ENCODE assay signal across 15 mouse cellular contexts in the genomic region with DNA sequence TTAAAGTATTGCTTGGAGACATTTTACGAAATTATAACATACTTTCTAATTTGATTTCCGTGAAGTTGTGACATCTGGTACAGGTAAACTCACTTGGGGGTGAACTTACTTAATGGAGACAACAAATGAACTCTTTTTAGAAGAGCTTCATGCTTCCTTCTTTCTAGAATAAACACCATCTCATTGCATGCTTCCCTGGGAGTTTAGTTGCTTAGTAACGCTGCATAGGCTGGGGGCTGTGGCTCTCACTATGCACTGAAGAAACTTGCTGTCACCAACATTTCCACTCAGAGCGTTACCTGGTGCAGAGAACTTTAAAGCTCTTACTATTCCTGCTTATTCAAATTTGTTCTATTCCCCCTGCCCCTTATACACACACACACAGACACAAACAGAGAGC.
A peak's percentile ranks its signal among the peaks of the same experiment; 100 is the strongest.
DNase-seq lines count a peak whose midpoint lies in the region; ATAC-seq and TF ChIP-seq lines count a peak whose summit lies in the region.
"Had no signal": no experiment of that assay in that cellular context is flagged by ENCODE, and none has a peak within 500 bp of the region (broad histone marks: within the 10 kb centered on the region; RNA-seq: fewer than 3 reads in every experiment).

No protein-coding gene starts in this region.

- ATAC-seq in hindbrain, embryonic 16.5 days: peak; percentile 91
- no peak for ATAC-seq in hindbrain, embryonic 14.5 days (ENCODE audit: low FRiP score)
- ATAC-seq in stomach, embryonic 14.5 days (ENCODE audit: insufficient number of reproducible peaks, insufficient read depth, low FRiP score, low read depth): peak; percentile 80
- ATAC-seq in stomach, postnatal 0 days (ENCODE audit: low FRiP score, low TSS enrichment): no peak
- no peak for ATAC-seq in megakaryocyte-erythroid progenitor cell, adult 5-6 weeks (replicated peaks; ENCODE audit: low FRiP score, low TSS enrichment, poor library complexity, severe bottlenecking)

- no peak for TF ChIP-seq CTCF in stomach, postnatal 0 days (IDR thresholded peaks at IDR 0.05; ENCODE audit: low read depth)

- no peaks in the 10 kb centered on the region for H3K36me3 ChIP-seq in hindbrain, embryonic 16.5 days (ENCODE audit: control insufficient read depth, insufficient read depth, low read length)
- no peaks in the 10 kb centered on the region for H3K36me3 ChIP-seq in hindbrain, embryonic 14.5 days (replicated peaks; ENCODE audit: control insufficient read depth, insufficient read depth)
- no peaks in the 10 kb centered on the region for H3K36me3 ChIP-seq in stomach, embryonic 14.5 days (ENCODE audit: control insufficient read depth, insufficient read depth, low read length)
- no peaks in the 10 kb centered on the region for H3K36me3 ChIP-seq in stomach, postnatal 0 days (ENCODE audit: control insufficient read depth, insufficient read depth, low read length)
- H3K36me3 ChIP-seq: G1E; heart, embryonic 13.5 days had no signal

- H3K27ac ChIP-seq in hindbrain, embryonic 16.5 days (ENCODE audit: low read depth, low read length): no peak overlapping the region
- H3K27ac ChIP-seq in hindbrain, embryonic 14.5 days: no peak overlapping the region
- no peak overlapping the region for H3K27ac ChIP-seq in stomach, embryonic 14.5 days (ENCODE audit: low read length)
- no peak overlapping the region for H3K27ac ChIP-seq in stomach, postnatal 0 days (replicated peaks)
- H3K27ac ChIP-seq: heart, embryonic 13.5 days; liver, embryonic 14.5 days had no signal

- H3K9me3 ChIP-seq in hindbrain, embryonic 16.5 days (ENCODE audit: control insufficient read depth, low read length): no peaks in the 10 kb centered on the region
- H3K9me3 ChIP-seq in hindbrain, embryonic 14.5 days (ENCODE audit: control insufficient read depth, low read length): no peaks in the 10 kb centered on the region
- no peaks in the 10 kb centered on the region for H3K9me3 ChIP-seq in stomach, embryonic 14.5 days (ENCODE audit: control insufficient read depth, low read depth, low read length)
- no peaks in the 10 kb centered on the region for H3K9me3 ChIP-seq in stomach, postnatal 0 days (ENCODE audit: control insufficient read depth, low read length)
- H3K9me3 ChIP-seq: G1E; heart, embryonic 13.5 days had no signal

- H3K4me3 ChIP-seq in hindbrain, embryonic 16.5 days (ENCODE audit: low read length): no peak overlapping the region
- H3K4me3 ChIP-seq in hindbrain, embryonic 14.5 days (replicated peaks; ENCODE audit: low read length): no peak overlapping the region
- H3K4me3 ChIP-seq in stomach, embryonic 14.5 days (ENCODE audit: low read depth, low read length): no peak overlapping the region
- no peak overlapping the region for H3K4me3 ChIP-seq in stomach, postnatal 0 days (ENCODE audit: low read depth, low read length)
- H3K4me3 ChIP-seq: heart, embryonic 13.5 days had no signal

- peaks cover 2% of the 10 kb centered on the region; the same call in 1 of the 2 replicates for H3K4me1 ChIP-seq in hindbrain, embryonic 16.5 days (ENCODE audit: control insufficient read depth, insufficient read depth, low read depth, low read length)
- H3K4me1 ChIP-seq in hindbrain, embryonic 14.5 days (replicated peaks; ENCODE audit: control insufficient read depth, insufficient read depth, low read length): peaks cover 4% of the 10 kb centered on the region
- no peaks in the 10 kb centered on the region for H3K4me1 ChIP-seq in stomach, embryonic 14.5 days (ENCODE audit: control insufficient read depth, insufficient read depth, low read length)
- no peaks in the 10 kb centered on the region for H3K4me1 ChIP-seq in stomach, postnatal 0 days (replicated peaks; ENCODE audit: control insufficient read depth, insufficient read depth)
- H3K4me1 ChIP-seq: heart, embryonic 13.5 days had no signal

- 40% methylated on average over 4 of the region's 4 CpGs for WGBS in hindbrain, embryonic 16.5 days
- WGBS in hindbrain, embryonic 14.5 days: 38% methylated on average over 4 of the region's 4 CpGs
- 44% methylated on average over 4 of the region's 4 CpGs for WGBS in stomach, embryonic 14.5 days
- WGBS in stomach, postnatal 0 days: 46% methylated on average over 4 of the region's 4 CpGs

- no peaks in the 10 kb centered on the region for H3K27me3 ChIP-seq in hindbrain, embryonic 16.5 days (replicated peaks; ENCODE audit: control insufficient read depth, insufficient read depth, low read length)
- no peaks in the 10 kb centered on the region for H3K27me3 ChIP-seq in hindbrain, embryonic 14.5 days (ENCODE audit: control insufficient read depth, insufficient read depth, low read length)
- H3K27me3 ChIP-seq in stomach, embryonic 14.5 days (ENCODE audit: control insufficient read depth, insufficient read depth, low read length): no peaks in the 10 kb centered on the region
- no peaks in the 10 kb centered on the region for H3K27me3 ChIP-seq in stomach, postnatal 0 days (ENCODE audit: control insufficient read depth, insufficient read depth, low read length)
- H3K27me3 ChIP-seq: heart, embryonic 13.5 days had no signal

- TF ChIP-seq EP300 in stomach, postnatal 0 days (optimal IDR thresholded peaks at IDR 0.05): no peak

- DNase-seq in hindbrain, embryonic 14.5 days (ENCODE audit: low spot score): no peak
- no peak for DNase-seq in stomach, postnatal 0 days (ENCODE audit: low spot score)
- peak; percentile 16 for DNase-seq in mesoderm, embryonic 11.5 days (ENCODE audit: low read depth, low spot score)
- DNase-seq in MN1 (ENCODE audit: low spot score): no peak
- DNase-seq: adrenal gland, adult 8-10 months; cerebellum, adult 2 months; kidney, adult 18-20 months; kidney, postnatal 25 days; right cerebral cortex, adult 18-20 months had no signal

- H3K4me2 ChIP-seq in hindbrain, embryonic 16.5 days (ENCODE audit: low read length): no peak overlapping the region
- no peak overlapping the region for H3K4me2 ChIP-seq in hindbrain, embryonic 14.5 days (replicated peaks)
- no peak overlapping the region for H3K4me2 ChIP-seq in stomach, embryonic 14.5 days (replicated peaks; ENCODE audit: low read depth, low read length)
- H3K4me2 ChIP-seq in stomach, postnatal 0 days (replicated peaks; ENCODE audit: low read depth): no peak overlapping the region
- H3K4me2 ChIP-seq: heart, embryonic 13.5 days had no signal

- H3K9ac ChIP-seq in hindbrain, embryonic 16.5 days (ENCODE audit: low read depth, low read length): no peak overlapping the region
- no peak overlapping the region for H3K9ac ChIP-seq in hindbrain, embryonic 14.5 days
- no peak overlapping the region for H3K9ac ChIP-seq in stomach, embryonic 14.5 days (replicated peaks; ENCODE audit: low read depth, low read length)
- H3K9ac ChIP-seq in stomach, postnatal 0 days (ENCODE audit: low read length): no peak overlapping the region
- H3K9ac ChIP-seq: heart, embryonic 13.5 days; liver, embryonic 14.5 days had no signal

Comparison
In these comparisons a context has a peak if more than half of its experiments do, and no peak if none do; other contexts are left out.
1. ATAC-seq: peak in hindbrain, embryonic 16.5 days (single experiment) and stomach, embryonic 14.5 days (single experiment); none in hindbrain, embryonic 14.5 days (single experiment), stomach, postnatal 0 days (single experiment) and megakaryocyte-erythroid progenitor cell, adult 5-6 weeks (single experiment).